Mouse (Mus musculus): ENCODE results near the gene Susd1.

DNA sequence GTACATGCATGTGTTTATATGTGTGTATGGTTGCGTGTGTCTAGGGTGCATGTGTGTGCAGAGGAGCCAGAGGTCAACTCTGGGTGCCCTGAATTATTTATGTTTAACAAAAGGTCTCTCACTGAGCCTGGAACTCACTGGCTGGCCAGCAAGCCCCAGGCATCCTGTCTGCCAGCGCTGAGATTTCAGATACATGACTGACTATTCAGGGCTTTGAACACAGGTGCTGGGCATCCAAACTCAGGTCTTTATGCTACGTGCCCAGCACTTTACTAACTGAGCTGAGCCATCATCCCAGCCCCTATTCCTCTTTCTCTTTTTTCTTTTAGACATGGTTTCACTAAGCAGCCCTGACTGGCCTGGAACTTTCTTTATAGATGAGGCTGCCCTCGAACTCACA is 59.8 kb downstream of the Susd1 start:
- no peak for TF ChIP-seq CTCF (conservative IDR thresholded peaks at IDR 0.05; ENCODE audit: insufficient read depth, insufficient read length, low read depth, low read length)
- no peak for TF ChIP-seq POLR2A (IDR thresholded peaks at IDR 0.05; ENCODE audit: low read depth, low read length)
